Mouse (Mus musculus): ENCODE measurements around the gene Pi16.

DNA sequence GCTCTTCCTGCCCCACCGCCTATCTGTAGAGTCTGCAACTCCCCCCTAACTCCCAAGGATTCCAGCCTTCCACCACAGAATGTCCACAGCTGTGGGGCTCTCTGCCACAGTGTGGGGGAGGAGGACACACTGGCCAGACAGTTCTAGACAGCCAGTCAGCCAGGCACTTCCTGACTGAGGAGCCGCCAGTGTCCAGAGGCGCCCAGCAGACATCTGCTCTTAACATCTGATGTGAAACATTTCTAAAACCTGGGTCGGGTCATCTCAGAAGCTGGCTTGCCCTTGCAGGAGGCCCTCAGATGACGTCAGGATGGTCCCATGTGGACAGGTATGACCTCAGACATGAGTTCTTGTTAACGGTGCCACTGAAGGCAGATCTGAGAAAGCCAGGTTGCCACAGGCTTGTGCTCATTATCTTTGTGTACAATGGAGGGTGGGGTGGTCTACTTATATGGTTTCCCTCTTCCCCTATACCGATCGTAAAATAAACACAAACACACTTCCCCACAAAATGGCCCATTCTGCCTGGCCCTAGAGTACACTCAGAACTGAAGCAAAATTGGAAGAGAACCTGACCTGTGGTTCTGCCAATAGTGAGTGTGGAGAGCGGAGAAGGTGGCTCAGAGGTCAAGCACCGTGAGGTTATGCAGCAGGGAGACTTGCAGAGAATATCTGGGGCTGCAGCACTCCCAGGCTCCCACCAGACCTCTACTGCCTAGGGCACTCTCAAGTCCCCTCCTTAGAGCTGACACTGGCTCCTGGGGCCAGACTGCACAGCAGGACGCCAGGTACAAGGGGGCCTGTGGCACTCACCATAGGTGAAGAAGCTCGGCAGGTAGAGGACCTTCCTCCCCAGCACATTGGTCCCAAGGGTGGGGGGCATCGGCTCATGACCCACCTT, 24.8 kb downstream of the Pi16 start:
- TF ChIP-seq POLR2A (IDR thresholded peaks at IDR 0.05; ENCODE audit: insufficient read length, low read depth) = peak; percentile 36
- no peak for TF ChIP-seq REST (IDR thresholded peaks at IDR 0.05; ENCODE audit: insufficient read depth, insufficient read length)
- TF ChIP-seq MAX (IDR thresholded peaks at IDR 0.05; ENCODE audit: low read depth) = no peak

Measured in myocyte (in vitro differentiated cells).